Mouse (Mus musculus): ENCODE measurements at regions not wholly inside any gene's neighbourhood (a gene's known extent, or its start where the extent isn't known, plus 50 kb on each side); places are given as distances from the start of the nearest gene placed in this dataset.

DNA sequence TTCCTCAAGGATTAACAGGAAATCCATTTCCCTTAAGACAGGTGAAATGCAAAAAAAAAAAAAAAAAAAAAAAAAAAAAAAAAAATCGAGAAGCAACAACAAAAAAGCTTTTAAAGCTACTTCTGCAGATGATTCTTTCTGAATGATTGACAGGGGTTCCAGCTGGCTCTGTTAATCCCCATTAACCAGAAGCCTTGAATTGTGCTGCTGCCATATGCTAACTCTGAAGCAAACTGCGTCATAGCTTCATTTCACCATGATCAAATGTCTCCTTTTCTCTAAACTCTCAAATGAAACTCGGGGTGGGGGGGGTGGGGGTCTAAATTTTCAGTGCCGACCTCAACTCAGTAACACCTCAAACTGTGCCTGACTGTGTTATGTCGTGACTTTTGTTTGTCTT is 80.7 kb downstream of the Npy5r start:
- TF ChIP-seq POLR2A (IDR thresholded peaks at IDR 0.05; ENCODE audit: low read depth, low read length) (no peak), CTCF (IDR thresholded peaks at IDR 0.05; ENCODE audit: extremely low read depth, insufficient read length, insufficient replicate concordance, low read depth, low read length) (no peak)

All from small intestine, adult 2 months (tissue).